Mouse (Mus musculus) Muller cell, postnatal 12 days (primary cell): ENCODE data around the gene Ncor1.
A peak's percentile ranks its signal among the peaks of the same experiment; 100 is the strongest.
"Not testable (repeated sequence)": the region's sequence is repeated elsewhere in the genome, so short reads cannot be mapped to it uniquely, and the experiment has no call there.

Experiments used
- DNase-seq: peaks from one replicate; pipeline ENCODE4 v3.0.0-alpha.2; 2015; ENCODE audit errors: inconsistent ontology term

Ncor1 gene

GRCm38 (mm10) chr11:62458276-62458724, at the start of gene Ncor1, which contains the start of gene Pigl:
TSS of gene Ncor1 (minus strand) at chr11:62458541.
TSS of gene Pigl (plus strand) at chr11:62458460.
- DNase-seq: peak; percentile 87

GRCm38 (mm10) chr11:62507683-62508082, 49.3 kb upstream of the Ncor1 start:
- no peak for DNase-seq

- no peak for DNase-seq
These were observed 42.2 kb upstream of the Ncor1 start for GRCm38 (mm10) chr11:62500529-62500928.

GRCm38 (mm10) chr11:62498802-62499201, 40.5 kb upstream of the Ncor1 start:
- no peak for DNase-seq

GRCm38 (mm10) chr11:62497181-62497580, 38.8 kb upstream of the Ncor1 start:
- no peak for DNase-seq

- peak; percentile 32 for DNase-seq
These were observed 37.9 kb upstream of the Ncor1 start for GRCm38 (mm10) chr11:62496151-62496715.

- no peak for DNase-seq
These were observed 37.0 kb upstream of the Ncor1 start for GRCm38 (mm10) chr11:62495276-62495801.

- DNase-seq: peak; percentile 92
These were observed 36.5 kb upstream of the Ncor1 start for GRCm38 (mm10) chr11:62494754-62495275.

GRCm38 (mm10) chr11:62493701-62494100, 35.4 kb upstream of the Ncor1 start:
- DNase-seq: no peak

- no peak for DNase-seq
These were observed 29.4 kb upstream of the Ncor1 start for GRCm38 (mm10) chr11:62487540-62488350.

GRCm38 (mm10) chr11:62486949-62487348, 28.6 kb upstream of the Ncor1 start:
- DNase-seq: no peak

- no peak for DNase-seq
These were observed 21.2 kb upstream of the Ncor1 start for GRCm38 (mm10) chr11:62479581-62479980.

GRCm38 (mm10) chr11:62478931-62479330, 20.6 kb upstream of the Ncor1 start:
- DNase-seq: peak; percentile 29

- DNase-seq: no peak
These were observed 17.8 kb upstream of the Ncor1 start for GRCm38 (mm10) chr11:62476156-62476555.

GRCm38 (mm10) chr11:62473516-62473915, 15.2 kb upstream of the Ncor1 start:
- no peak for DNase-seq

GRCm38 (mm10) chr11:62470451-62470850, 12.1 kb upstream of the Ncor1 start:
- no peak for DNase-seq

- DNase-seq: not testable (repeated sequence)
These were observed 8.9 kb upstream of the Ncor1 start for GRCm38 (mm10) chr11:62467289-62467688.

GRCm38 (mm10) chr11:62466546-62466945, 8.2 kb upstream of the Ncor1 start:
- no peak for DNase-seq

GRCm38 (mm10) chr11:62465849-62466248, 7.5 kb upstream of the Ncor1 start:
- DNase-seq: no peak

- no peak for DNase-seq
These were observed 6.4 kb upstream of the Ncor1 start for GRCm38 (mm10) chr11:62464696-62465095.

- peak; percentile 85 for DNase-seq
These were observed 5.0 kb upstream of the Ncor1 start for GRCm38 (mm10) chr11:62463225-62463915.

- not testable (repeated sequence) for DNase-seq
These were observed 4.2 kb upstream of the Ncor1 start for GRCm38 (mm10) chr11:62462529-62462928.
